Mouse (Mus musculus) testis, adult 2 months (tissue): ENCODE measurements around the gene Znrf1.

Experiments
- CTCF ChIP-seq: fragments of 200-500 bp; IDR thresholded peaks from 2 replicates; pipeline ENCODE4 v1.5.1; 2012; ENCODE audit warnings: low read depth, mild to moderate bottlenecking, inconsistent platforms, low read length, moderate library complexity; ENCODE audit not compliant: control insufficient read depth, insufficient read depth, insufficient replicate concordance
- POLR2A ChIP-seq: fragments of 200-500 bp; IDR thresholded peaks from 2 replicates; pipeline ENCODE4 v1.6.1; 2012; ENCODE audit warnings: low read depth, mild to moderate bottlenecking, inconsistent platforms, low read length, moderate library complexity; ENCODE audit not compliant: control insufficient read depth

DNA sequence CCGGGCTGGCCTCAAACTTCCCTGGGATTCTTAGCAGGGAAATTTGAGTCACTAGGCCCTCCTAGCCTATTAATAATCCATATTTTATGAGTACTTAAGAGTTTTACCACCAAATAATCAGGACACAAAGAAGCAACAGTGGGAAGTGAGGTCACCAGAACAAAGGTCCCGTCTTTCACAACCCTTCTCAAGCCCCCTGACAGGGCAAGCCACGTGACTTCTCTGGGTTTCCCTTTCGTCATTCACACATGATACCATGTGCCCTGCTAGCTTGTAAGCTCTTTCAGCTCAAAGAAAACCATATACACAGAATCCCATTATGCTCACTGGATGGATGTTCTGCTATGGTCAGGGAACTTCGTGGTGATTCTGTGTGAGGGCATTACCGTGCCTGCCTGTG lies 81.9 kb downstream of the Znrf1 start:
- TF ChIP-seq CTCF (no peak), POLR2A (no peak)
